Mouse (Mus musculus) stomach, embryonic 14.5 days (tissue): ENCODE measurements around the gene Gpr158. TPM values are rescaled to one million over a fixed set of nuclear protein-coding genes. Genes with fewer than 3 reads are reported as not detected.

Experiments
- ATAC-seq: fragments of 200-750 bp; cut with Nextera tagmentation; 2 replicates; pipeline ENCODE4 v1.8.0; 2017; ENCODE audit warnings: low read depth, moderate TSS enrichment; ENCODE audit not compliant: insufficient number of reproducible peaks, insufficient read depth, low FRiP score
- H3K27ac ChIP-seq: fragments of 300-500 bp; sonication (generic); 2 replicates; pipeline ENCODE4 v1.5.1; 2014; ENCODE audit warnings: mild to moderate bottlenecking, low read length, moderate library complexity, mixed read lengths
- H3K27me3 ChIP-seq: fragments of 300-500 bp; sonication (generic); 2 replicates; pipeline ENCODE4 v1.6.1; 2014; ENCODE audit warnings: low read length, control low read depth, mixed read lengths; ENCODE audit not compliant: control insufficient read depth, insufficient read depth
- H3K36me3 ChIP-seq: fragments of 300-500 bp; sonication (generic); 2 replicates; pipeline ENCODE4 v1.6.1; 2014; ENCODE audit warnings: mild to moderate bottlenecking, control low read depth, low read length, moderate library complexity, mixed read lengths; ENCODE audit not compliant: control insufficient read depth, insufficient read depth
- H3K4me1 ChIP-seq: fragments of 300-500 bp; sonication (generic); 2 replicates; pipeline ENCODE4 v1.6.1; 2014; ENCODE audit warnings: low read length, control low read depth, mixed read lengths; ENCODE audit not compliant: control insufficient read depth, insufficient read depth
- H3K4me2 ChIP-seq: fragments of 300-500 bp; sonication (generic); replicated peaks from 2 replicates; pipeline ENCODE4 v1.6.1; 2014; ENCODE audit warnings: low read depth, low read length, control low read depth
- H3K4me3 ChIP-seq: fragments of 300-500 bp; sonication (generic); 2 replicates; pipeline ENCODE4 v1.5.1; 2014; ENCODE audit warnings: low read depth, low read length, control low read depth
- H3K9ac ChIP-seq: fragments of 300-500 bp; sonication (generic); replicated peaks from 2 replicates; pipeline ENCODE4 v1.6.1; 2014; ENCODE audit warnings: low read depth, mild to moderate bottlenecking, control low read depth, low read length, moderate library complexity, mixed read lengths
- H3K9me3 ChIP-seq: fragments of 300-500 bp; sonication (generic); 2 replicates; pipeline ENCODE4 v1.6.1; 2016; ENCODE audit warnings: low read depth, low read length, control low read depth; ENCODE audit not compliant: control insufficient read depth
- WGBS: fragments of 180-500 bp; shearing (Covaris S2); extraction: QIAGEN DNeasy Blood & Tissue Kit; methylation state at CpG from one replicate; pipeline ENCODE4 v1.1.7; 2014; 5-methylcytosine and 5-hydroxymethylcytosine counted together
- polyA plus RNA-seq: library from polyadenylated mRNA; unstranded; fragments of >200 nt; fragmentation: Nextera tagmentation; extraction: Ambion mirVana; gene quantifications from 2 replicates; pipeline ENCODE4 v1.2.1, GENCODE M21; 2014

The Gpr158 gene
- polyA plus RNA-seq, 1 experiment from 2014 or later, result 0.04 TPM

GRCm38 (mm10) chr2:21496881-21497280 lies 129.5 kb downstream of the Gpr158 start:
- 76% methylated on average over 3 of the region's 3 CpGs for WGBS
- Histone ChIP-seq H3K4me3 (no peak overlapping the region), H3K27ac (no peak overlapping the region), H3K9ac (no peak overlapping the region), H3K9me3 (no peaks in the 10 kb centered on the region), H3K36me3 (no peaks in the 10 kb centered on the region), H3K4me1 (no peaks in the 10 kb centered on the region), H3K27me3 (no peaks in the 10 kb centered on the region), H3K4me2 (no peak overlapping the region)
- no peak for ATAC-seq

- Histone ChIP-seq H3K4me2 (no peak overlapping the region), H3K9me3 (no peaks in the 10 kb centered on the region), H3K36me3 (no peaks in the 10 kb centered on the region), H3K4me1 (no peaks in the 10 kb centered on the region), H3K27ac (no peak overlapping the region), H3K4me3 (no peak overlapping the region), H3K27me3 (no peaks in the 10 kb centered on the region), H3K9ac (no peak overlapping the region)
- ATAC-seq, result no peak
- WGBS, result 69% methylated on average over 1 of the region's 1 CpGs
Observed at GRCm38 (mm10) chr2:21497965-21498364, 130.6 kb downstream of the Gpr158 start.

- no peak overlapping the region for H3K9ac ChIP-seq
- H3K27me3 ChIP-seq, result no peaks in the 10 kb centered on the region
- H3K9me3 ChIP-seq, result no peaks in the 10 kb centered on the region
- ATAC-seq, result no peak
- H3K27ac ChIP-seq, result no peak overlapping the region
- H3K4me2 ChIP-seq, result no peak overlapping the region
- H3K36me3 ChIP-seq, result no peaks in the 10 kb centered on the region
- H3K4me1 ChIP-seq, result no peaks in the 10 kb centered on the region
- 88% methylated on average over 2 of the region's 2 CpGs for WGBS
- H3K4me3 ChIP-seq, result no peak overlapping the region
Observed at GRCm38 (mm10) chr2:21499399-21499798, 132.1 kb downstream of the Gpr158 start.

- Histone ChIP-seq H3K9ac (no peak overlapping the region), H3K27ac (no peak overlapping the region), H3K4me2 (no peak overlapping the region), H3K4me1 (no peaks in the 10 kb centered on the region), H3K36me3 (no peaks in the 10 kb centered on the region), H3K4me3 (no peak overlapping the region), H3K9me3 (no peaks in the 10 kb centered on the region), H3K27me3 (no peaks in the 10 kb centered on the region)
- WGBS, result 67% methylated on average over 1 of the region's 1 CpGs
- ATAC-seq, result no peak
Observed at GRCm38 (mm10) chr2:21507449-21507848, 140.1 kb downstream of the Gpr158 start.

- no peak overlapping the region for H3K4me2 ChIP-seq
- H3K27ac ChIP-seq, result no peak overlapping the region
- ATAC-seq, result no peak
- H3K9ac ChIP-seq, result no peak overlapping the region
- no peaks in the 10 kb centered on the region for H3K9me3 ChIP-seq
- H3K27me3 ChIP-seq, result no peaks in the 10 kb centered on the region
- no peaks in the 10 kb centered on the region for H3K4me1 ChIP-seq
- no peak overlapping the region for H3K4me3 ChIP-seq
- no peaks in the 10 kb centered on the region for H3K36me3 ChIP-seq
Observed at GRCm38 (mm10) chr2:21530750-21531149, 163.4 kb downstream of the Gpr158 start.

GRCm38 (mm10) chr2:21619180-21619579 lies 251.8 kb downstream of the Gpr158 start:
- no peaks in the 10 kb centered on the region for H3K4me1 ChIP-seq
- no peak overlapping the region for H3K27ac ChIP-seq
- H3K36me3 ChIP-seq, result no peaks in the 10 kb centered on the region
- H3K27me3 ChIP-seq, result no peaks in the 10 kb centered on the region
- no peak for ATAC-seq
- 64% methylated on average over 6 of the region's 6 CpGs for WGBS
- no peak overlapping the region for H3K4me2 ChIP-seq
- H3K9me3 ChIP-seq, result no peaks in the 10 kb centered on the region
- no peak overlapping the region for H3K4me3 ChIP-seq
- no peak overlapping the region for H3K9ac ChIP-seq

GRCm38 (mm10) chr2:21632136-21632535 lies 264.8 kb downstream of the Gpr158 start:
- no peak overlapping the region for H3K4me2 ChIP-seq
- H3K9ac ChIP-seq, result no peak overlapping the region
- no peaks in the 10 kb centered on the region for H3K4me1 ChIP-seq
- WGBS, result 88% methylated on average over 1 of the region's 1 CpGs
- H3K27me3 ChIP-seq, result no peaks in the 10 kb centered on the region
- H3K36me3 ChIP-seq, result no peaks in the 10 kb centered on the region
- ATAC-seq, result no peak
- H3K9me3 ChIP-seq, result no peaks in the 10 kb centered on the region
- H3K27ac ChIP-seq, result no peak overlapping the region
- no peak overlapping the region for H3K4me3 ChIP-seq

GRCm38 (mm10) chr2:21665721-21666120 lies 298.4 kb downstream of the Gpr158 start:
- Histone ChIP-seq H3K9me3 (no peaks in the 10 kb centered on the region), H3K27ac (no peak overlapping the region), H3K4me2 (no peak overlapping the region), H3K4me1 (no peaks in the 10 kb centered on the region), H3K9ac (no peak overlapping the region), H3K4me3 (no peak overlapping the region), H3K27me3 (no peaks in the 10 kb centered on the region), H3K36me3 (no peaks in the 10 kb centered on the region)
- 78% methylated on average over 4 of the region's 4 CpGs for WGBS
- no peak for ATAC-seq

GRCm38 (mm10) chr2:21676084-21676838 lies 308.9 kb downstream of the Gpr158 start:
- H3K27ac ChIP-seq, result no peak overlapping the region
- ATAC-seq, result peak; percentile 58
- no peaks in the 10 kb centered on the region for H3K27me3 ChIP-seq
- no peaks in the 10 kb centered on the region for H3K9me3 ChIP-seq
- WGBS, result 71% methylated on average over 4 of the region's 4 CpGs
- H3K36me3 ChIP-seq, result no peaks in the 10 kb centered on the region
- H3K4me1 ChIP-seq, result no peaks in the 10 kb centered on the region
- no peak overlapping the region for H3K4me2 ChIP-seq
- no peak overlapping the region for H3K4me3 ChIP-seq
- H3K9ac ChIP-seq, result no peak overlapping the region
